Mouse (Mus musculus): ENCODE measurements at regions not wholly inside any gene's neighbourhood (a gene's known extent, or its start where the extent isn't known, plus 50 kb on each side); places are given as distances from the start of the nearest gene placed in this dataset.

DNA sequence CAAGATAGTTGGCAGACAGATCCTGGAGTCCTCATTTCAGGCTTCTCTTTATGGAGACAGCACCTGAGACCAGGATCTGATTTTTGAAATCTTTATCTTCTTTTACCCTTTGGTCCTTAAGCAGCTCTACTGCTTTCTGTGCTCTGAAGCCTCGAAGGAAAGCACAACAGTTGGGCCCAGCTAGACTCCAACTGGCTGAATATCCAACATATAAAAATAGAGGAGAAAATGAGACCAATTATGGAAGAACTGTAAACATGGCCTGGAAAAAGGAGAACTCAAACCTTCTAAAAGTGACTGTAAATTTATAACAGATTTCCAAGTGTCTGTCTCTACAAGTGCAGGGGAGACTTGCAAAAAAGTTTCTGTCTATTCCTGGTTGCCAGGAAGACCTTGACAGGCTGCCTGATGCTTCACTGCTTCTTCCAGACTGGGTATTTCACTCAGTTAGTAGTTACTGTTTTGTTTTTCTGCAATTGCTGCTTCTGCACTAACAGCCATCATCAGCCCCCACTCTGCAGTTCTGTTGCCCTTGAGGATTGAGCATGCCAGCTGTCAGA lies 872.6 kb upstream of the Cobl start:
- in situ Hi-C loops (cut with MboI; ENCODE audit: low pct_unique_long_range_greater_than_20kb in 1 of 2, low sequenced_read_pairs in 2 of 2, unreplicated experiment in 1 of 2): loop anchor here in 1 of 2 experiments (25.0 kb wide), 1 partner anchor 525 kb away; no protein-coding TSS in a partner anchor

DNA sequence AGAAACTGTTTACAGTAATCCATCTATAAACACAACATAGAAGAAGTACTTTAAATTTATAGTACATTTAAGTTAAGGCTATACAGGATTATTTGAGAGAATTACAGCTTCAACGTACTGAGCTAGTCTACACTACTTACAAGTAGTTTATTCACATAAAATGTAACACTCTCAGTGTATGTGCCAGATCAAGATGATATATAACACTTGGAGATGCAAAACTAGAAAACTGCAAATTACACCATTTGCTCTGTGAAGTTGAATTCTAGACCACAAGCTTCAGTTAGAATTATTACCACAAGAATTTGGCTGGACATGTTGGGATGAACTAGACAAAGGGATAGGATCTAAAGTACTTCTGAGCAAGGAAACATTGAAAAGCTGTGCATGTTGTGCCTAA lies 831.7 kb upstream of the Cobl start:
- in situ Hi-C loops (cut with MboI; ENCODE audit: low pct_unique_long_range_greater_than_20kb in 1 of 2, low sequenced_read_pairs in 2 of 2, unreplicated experiment in 1 of 2): no loop called here
